Mouse (Mus musculus) left cerebral cortex, postnatal 10 days (tissue): ENCODE data around the gene Olfr1307. TPM values are rescaled to one million over a fixed set of nuclear protein-coding genes. Genes with fewer than 3 reads are reported as not detected.

Experiments used
- DNase-seq, 2 experiments: peaks; one replicate each; pipeline ENCODE4 v3.0.0; 2021 to 2022; ENCODE audit warnings: low spot score in 2 of 2, mixed read lengths in 1 of 2; ENCODE audit errors: extremely low spot score in 1 of 2
- intact Hi-C: fragments of 180-260 bp; cut with DNase I; formaldehyde crosslinking; loops from one replicate; pipeline ENCODE4 v1.15.1; 2025
- total RNA-seq, 2 experiments: library from RNA; stranded (reverse); gene quantifications; 2 replicates each; pipeline ENCODE4 v1.2.3; 2021

Gene Olfr1307
- total RNA-seq: under 1 TPM in 1 of 2 experiments, not detected in 1; 0.04 TPM

GRCm38 (mm10) chr2:111949340-111949739, at the start of gene Olfr1307:
Gene Olfr1307, minus strand, starts transcription at chr2:111949440.
- intact Hi-C loops: no loop called here
- DNase-seq: no peak

DNA sequence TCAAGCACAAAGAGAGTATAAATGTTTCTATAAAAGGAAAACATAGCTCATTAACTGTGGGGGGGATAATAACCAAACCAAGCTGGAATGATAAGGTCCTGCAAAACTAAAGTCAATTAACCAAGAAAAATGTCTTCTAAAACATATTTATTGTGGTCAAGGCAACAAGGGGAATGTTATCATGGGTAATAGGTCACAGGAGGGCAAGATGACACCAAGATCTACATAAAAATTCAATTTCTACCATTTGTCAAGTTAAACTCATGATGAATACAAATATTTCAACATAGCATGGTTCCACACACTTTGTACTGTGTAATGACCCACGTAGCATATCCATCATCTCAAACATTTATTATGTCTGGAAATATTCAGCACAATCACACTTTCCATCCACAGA, 40.9 kb upstream of the Olfr1307 start, which contains the start of gene Olfr1309:
Olfr1309 (minus strand) TSS at position 101 of the 400 bp plus-strand sequence.
- intact Hi-C loops: no loop called here
- no peak for DNase-seq

- intact Hi-C loops: no loop called here
- no peak for DNase-seq
Measured at GRCm38 (mm10) chr2:111964844-111965243, 15.6 kb upstream of the Olfr1307 start, which contains the start of gene Olfr1308. Gene Olfr1308, minus strand, starts transcription at chr2:111964944.

- DNase-seq: no peak
- intact Hi-C loops: no loop called here
Measured at GRCm38 (mm10) chr2:111916171-111916570, 33.1 kb downstream of the Olfr1307 start, which contains the start of gene Olfr1306. Gene Olfr1306, minus strand, starts transcription at chr2:111916271.

Other genes with a start within 250 kb of the Olfr1307 start
- not detected for gene Olfr1301, start 198.4 kb downstream of the Olfr1307 start, total RNA-seq
- not detected for gene Olfr1302, start 172.0 kb downstream of the Olfr1307 start, total RNA-seq
- gene Olfr1303, start 129.1 kb downstream of the Olfr1307 start, total RNA-seq: not detected
- gene Olfr1305, start 72.3 kb downstream of the Olfr1307 start, total RNA-seq: not detected
- not detected for gene Olfr1306, start 33.2 kb downstream of the Olfr1307 start, total RNA-seq
- gene Olfr1308, start 15.5 kb upstream of the Olfr1307 start, total RNA-seq: not detected
- gene Olfr1309, start 40.8 kb upstream of the Olfr1307 start, total RNA-seq: not detected
- not detected for gene Olfr1310, start 63.3 kb upstream of the Olfr1307 start, total RNA-seq
- not detected for gene Olfr1311, start 75.0 kb upstream of the Olfr1307 start, total RNA-seq
- gene Olfr1312, start 100.8 kb upstream of the Olfr1307 start, total RNA-seq: not detected
- not detected for gene Olfr1313, start 128.4 kb upstream of the Olfr1307 start, total RNA-seq
- not detected for gene Olfr1314, start 147.3 kb upstream of the Olfr1307 start, total RNA-seq
- gene Olfr1315-ps1, start 166.0 kb upstream of the Olfr1307 start, total RNA-seq: not detected
- gene Olfr1316, start 185.5 kb upstream of the Olfr1307 start, total RNA-seq: not detected
- not detected for gene Olfr1317, start 190.9 kb upstream of the Olfr1307 start, total RNA-seq
- not detected for gene Olfr1318, start 204.8 kb upstream of the Olfr1307 start, total RNA-seq